Mouse (Mus musculus): ENCODE measurements around the gene Il18. TPM values are rescaled to one million over a fixed set of nuclear protein-coding genes. Genes with fewer than 3 reads are reported as not detected.

Il18 gene
- total RNA-seq, 4 experiments from 2014 or later: 0.54 to 2.0 (median 1.5) TPM

DNA sequence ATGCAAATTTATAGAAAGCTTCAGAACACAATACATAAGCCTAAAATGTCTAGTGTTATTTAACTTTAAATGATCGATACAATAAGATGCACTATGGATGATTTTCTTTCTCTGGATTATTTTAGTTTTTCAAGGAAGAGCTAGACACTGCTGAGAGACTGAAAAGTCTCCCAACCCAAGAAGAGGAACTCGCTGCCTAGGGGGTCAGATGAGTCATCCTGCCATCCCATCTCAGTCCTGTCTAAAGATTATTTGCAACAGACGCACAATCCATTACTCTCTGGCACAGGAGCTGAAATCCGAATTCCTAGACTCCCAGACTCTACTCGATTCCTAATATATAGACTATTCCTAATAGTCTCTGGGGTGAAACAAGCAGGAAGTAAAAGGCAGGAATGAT, 2.4 kb upstream of the Il18 start:
- no peak for DNase-seq (ENCODE audit: low spot score)

GRCm38 (mm10) chr9:50553547-50553946, 1.1 kb upstream of the Il18 start:
- DNase-seq (ENCODE audit: low spot score): no peak

DNA sequence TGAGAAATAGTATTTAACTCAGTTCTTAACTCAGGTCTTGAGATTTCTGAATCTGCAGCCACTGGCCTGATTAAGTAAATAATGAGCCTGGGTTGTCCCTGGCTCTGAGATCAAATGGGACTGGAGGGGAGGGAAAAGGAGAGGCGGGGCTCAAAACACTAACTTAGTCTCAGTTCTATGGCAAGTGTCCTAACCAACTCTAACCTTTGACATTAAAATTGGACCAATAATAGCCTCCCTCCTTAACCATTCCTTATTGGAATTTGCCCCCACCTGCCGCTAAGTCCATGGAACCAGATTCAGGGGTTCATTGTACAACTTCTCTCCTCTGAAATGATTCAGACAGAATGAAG, 443 bp downstream of the Il18 start, which contains the start of gene Bco2:
TSS of gene Bco2 (minus strand) at position 88 of the 353 bp plus-strand sequence.
- DNase-seq (ENCODE audit: low spot score): no peak

DNA sequence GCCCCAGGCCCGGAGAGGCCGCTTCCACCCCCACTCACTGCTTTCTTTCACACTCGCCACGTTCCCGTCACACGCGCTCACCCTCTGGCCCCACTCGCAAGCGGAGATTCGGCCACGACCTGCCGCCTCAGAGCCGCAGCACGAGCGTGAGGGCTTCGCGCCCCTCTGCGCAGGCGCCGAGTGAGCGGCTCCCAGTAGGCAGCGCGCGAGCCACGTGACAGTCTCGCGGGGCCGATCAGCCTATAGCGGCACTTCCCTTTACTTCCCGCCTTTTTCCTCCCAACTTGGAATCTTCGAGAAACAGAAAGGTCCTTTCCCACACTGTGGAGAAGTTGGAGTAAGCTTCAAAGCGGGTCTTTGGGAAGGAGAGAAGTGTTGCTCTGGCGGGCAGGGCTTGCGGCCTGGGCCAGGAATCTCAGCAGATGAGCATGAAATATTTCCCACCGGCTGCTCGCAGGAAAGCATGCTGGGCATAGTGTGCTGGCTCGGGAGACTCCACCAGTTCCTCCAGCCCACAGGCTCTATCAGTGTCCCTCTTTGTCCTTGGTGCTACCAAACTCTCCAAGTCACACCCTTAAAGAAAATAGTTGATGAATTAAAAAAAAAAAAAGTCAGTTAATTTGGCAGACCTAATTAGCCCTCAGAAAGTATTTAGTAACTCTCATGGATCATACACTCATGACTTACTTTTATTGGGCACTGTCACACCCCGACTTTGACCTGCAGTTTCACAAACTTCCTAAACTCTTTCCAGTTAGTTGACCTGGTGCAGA, 6.7 kb downstream of the Il18 start, which contains the start of gene Tex12:
TSS of gene Tex12 (minus strand) at position 181 of the 773 bp plus-strand sequence.
- no peak for DNase-seq (ENCODE audit: low spot score)

GRCm38 (mm10) chr9:50561918-50562360, 7.3 kb downstream of the Il18 start:
- DNase-seq (ENCODE audit: low spot score): no peak

DNA sequence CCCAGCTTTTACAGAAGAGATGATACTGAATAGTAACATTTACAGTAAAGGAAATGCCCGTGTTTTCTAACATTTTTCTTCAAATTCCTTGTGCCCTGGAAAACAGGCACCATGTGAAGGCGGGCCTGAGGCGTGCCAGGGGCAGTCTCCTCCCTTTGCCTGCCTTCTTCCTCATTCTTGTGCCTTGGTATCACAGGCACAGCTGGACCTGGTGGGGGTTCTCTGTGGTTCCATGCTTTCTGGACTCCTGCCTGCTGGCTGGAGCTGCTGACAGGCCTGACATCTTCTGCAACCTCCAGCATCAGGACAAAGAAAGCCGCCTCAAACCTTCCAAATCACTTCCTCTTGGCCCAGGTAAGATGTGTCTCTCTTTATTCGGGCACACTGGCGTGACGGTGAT, 10.5 kb downstream of the Il18 start:
- peak; percentile 15 for DNase-seq (ENCODE audit: low spot score)

DNA sequence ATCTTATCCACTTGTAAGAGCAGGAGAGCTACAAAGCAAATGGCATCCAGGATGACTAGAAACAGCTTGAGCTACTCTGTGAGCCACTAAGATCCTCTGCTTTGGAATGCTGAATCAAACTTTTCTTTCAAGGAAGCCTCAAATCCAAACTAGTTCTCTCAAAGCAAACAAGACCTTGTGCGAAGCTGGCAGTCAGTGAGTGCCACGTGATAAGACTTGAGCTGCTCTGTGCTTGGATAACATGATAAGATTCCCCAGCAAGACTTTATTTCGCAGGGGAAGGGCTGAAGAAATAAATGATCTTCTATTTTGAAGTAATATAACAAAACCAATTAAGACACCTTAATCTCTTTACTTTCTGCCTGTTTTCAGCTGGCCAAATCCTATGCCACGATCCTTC, 11.3 kb downstream of the Il18 start:
- DNase-seq (ENCODE audit: low spot score): no peak

DNA sequence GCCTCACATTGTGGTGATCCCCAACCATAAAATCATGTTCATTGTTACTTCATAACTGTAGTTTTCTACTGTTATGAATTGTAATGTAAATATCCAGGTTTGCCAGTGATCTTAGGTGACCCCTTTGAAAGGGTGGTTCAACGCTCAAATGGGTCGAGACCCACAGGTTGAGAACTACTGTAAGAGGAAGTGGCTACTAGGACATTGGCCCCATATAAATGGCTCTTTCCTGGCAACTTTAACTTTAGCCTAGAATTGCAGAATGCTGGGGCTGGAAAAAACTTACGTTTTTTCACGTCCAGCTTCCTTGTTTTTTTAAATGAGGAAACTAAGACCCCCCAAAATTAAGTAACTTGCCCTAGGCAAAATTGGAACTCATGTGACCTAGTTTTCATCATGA, 12.7 kb downstream of the Il18 start:
- no peak for DNase-seq (ENCODE audit: low spot score)

DNA sequence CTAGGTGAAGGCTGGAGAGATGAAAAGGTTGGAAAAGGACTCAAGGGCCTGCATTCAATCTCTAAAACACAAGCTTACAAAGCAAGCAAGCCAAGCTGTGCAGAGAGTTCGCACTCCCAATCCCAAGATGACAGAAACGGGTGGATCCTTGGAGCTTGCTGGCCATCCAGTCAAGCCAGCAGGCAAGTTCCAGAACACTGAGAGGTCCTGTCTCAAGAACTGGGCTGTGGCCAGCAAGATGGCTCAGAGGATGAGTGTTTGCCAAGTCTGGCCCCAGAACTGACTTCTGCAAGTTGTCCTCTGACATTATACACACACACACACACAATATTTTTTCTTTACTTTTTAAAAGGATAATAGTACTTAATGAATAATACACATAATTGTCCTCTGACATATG, 13.3 kb downstream of the Il18 start:
- no peak for DNase-seq (ENCODE audit: low spot score)

DNA sequence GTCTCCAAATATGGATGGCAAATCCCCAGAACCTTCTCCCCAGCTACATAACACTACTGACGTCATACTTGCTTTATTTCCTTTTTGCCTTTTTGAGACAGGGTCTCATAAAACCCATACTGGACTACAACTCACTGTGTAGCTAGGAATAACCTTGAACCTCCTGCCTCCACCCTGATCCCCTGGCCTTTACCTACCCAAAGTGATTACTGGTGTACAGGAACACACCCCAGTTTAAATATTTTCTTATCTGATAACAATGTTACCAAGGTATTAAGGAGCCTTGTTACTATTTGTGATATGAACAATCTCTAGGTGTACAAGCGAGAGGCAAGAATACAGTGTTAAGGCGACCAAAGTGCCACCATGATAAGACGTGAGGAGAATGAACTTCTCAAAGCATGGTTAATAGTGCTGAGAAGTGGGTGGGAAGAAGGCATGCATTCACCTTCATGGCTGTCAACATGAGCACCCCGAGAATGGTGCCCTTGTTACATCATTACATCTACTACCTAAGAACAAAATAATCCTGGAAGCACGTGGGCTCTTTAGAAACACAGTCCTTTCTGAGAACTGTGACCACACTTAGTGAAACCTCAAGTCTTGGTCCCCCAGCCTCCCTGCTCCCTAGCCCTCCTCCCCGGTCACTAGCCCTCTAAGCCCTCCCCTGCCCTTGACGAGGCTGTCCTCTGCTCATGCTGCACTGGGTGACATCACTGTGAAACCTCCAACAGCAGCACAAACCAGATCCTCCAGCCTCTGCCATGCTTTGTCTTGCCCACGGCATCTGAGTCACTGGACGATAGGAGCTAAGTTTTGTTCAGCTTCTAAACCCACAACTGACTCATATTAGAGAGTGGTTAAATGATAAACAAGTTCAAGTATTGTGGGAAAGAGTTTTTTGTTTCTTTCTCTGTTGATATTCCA, 15.2 kb downstream of the Il18 start:
- no peak for DNase-seq (ENCODE audit: low spot score)

DNA sequence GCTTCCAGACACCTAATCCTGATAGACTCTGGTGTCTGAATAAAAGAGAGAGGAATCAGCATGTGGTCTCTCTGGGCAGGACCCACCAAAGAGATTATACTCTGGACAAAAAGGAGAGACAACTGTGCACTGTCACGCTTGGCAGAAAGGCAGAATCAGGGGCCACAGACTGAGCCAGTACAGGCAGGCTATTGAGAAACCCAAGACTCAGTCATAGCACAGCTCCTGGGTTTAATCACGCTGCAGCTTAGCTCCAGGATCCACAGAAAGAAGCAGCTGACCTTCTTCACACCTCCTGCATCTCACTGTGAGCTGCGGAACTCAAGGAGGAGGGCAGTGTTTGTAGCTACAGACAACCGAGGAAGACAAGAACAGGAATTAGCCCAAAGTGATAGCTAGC, 25.7 kb downstream of the Il18 start:
- no peak for DNase-seq (ENCODE audit: low spot score)

- DNase-seq (ENCODE audit: low spot score): no peak
Measured at GRCm38 (mm10) chr9:50585145-50585818, 30.7 kb downstream of the Il18 start.

DNA sequence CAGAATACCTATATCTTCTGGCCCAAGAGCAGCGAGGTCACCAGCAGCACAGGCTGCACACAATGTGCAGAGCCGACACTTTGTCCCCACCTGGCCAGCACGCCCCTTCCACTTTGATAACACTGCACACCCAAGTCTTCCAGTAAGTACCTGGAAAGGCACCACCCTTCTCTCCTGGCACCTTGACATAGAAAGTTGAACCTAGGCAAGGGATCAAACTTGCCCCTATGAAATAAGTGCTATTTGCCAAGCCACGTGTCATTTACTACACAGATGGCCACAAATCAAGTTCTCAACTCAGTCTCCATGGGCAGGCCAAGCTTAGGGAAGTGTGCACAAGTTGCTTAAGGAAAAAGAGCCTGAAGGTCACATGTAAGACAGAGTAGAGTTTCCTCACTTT, 32.3 kb downstream of the Il18 start:
- no peak for DNase-seq (ENCODE audit: low spot score)

GRCm38 (mm10) chr9:50590856-50591518, 36.4 kb downstream of the Il18 start:
- no peak for DNase-seq (ENCODE audit: low spot score)

GRCm38 (mm10) chr9:50592955-50593354, 38.3 kb downstream of the Il18 start:
- DNase-seq (ENCODE audit: low spot score): no peak

DNA sequence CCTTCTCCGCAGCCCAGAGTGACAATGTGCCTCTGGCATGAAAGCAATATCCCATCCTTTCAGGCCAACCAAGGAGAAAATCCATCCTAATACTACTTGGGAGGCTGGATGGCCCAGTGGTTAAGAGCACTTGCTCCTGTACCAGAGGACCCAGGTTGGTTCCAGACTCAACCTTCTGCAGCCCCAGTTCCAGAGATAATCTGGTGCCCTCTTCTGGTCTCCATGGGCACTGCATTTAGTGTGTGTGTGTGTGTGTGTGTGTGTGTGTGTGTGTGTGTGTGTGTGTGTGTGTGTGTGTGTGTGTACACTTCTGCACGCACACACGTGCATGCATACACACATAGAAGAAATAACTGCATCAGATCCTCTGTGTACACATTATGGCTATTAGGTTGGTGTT, 38.9 kb downstream of the Il18 start:
- no peak for DNase-seq (ENCODE audit: low spot score)

GRCm38 (mm10) chr9:50594794-50595417, 40.3 kb downstream of the Il18 start:
- DNase-seq (ENCODE audit: low spot score): no peak

DNA sequence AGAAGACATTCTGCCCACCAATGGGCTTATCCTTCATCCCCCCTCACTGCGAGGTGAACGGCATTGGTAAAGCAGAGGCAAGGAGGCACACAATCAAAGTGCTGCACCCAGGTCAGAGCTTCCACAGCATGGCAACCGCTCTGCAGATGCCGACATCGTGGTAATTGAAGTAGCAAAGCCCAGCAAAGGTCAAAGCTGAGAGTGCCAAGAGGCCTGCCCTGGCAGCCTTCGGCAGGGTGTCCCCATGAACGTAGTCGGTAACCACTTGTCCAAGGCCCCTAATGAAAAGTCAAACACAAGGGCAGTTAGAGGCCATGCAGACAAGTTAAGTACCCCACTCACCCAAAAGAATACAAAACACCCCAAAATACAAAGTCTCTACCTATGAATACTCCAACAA, 42.3 kb downstream of the Il18 start:
- DNase-seq (ENCODE audit: low spot score): no peak

GRCm38 (mm10) chr9:50601536-50601935, 46.9 kb downstream of the Il18 start:
- no peak for DNase-seq (ENCODE audit: low spot score)

- DNase-seq (ENCODE audit: low spot score): no peak
Measured at GRCm38 (mm10) chr9:50602055-50602845, 47.6 kb downstream of the Il18 start.

Data from heart, adult 8-10 months (tissue).